9 mouse cellular contexts compared by ENCODE assay signal in the genomic region with DNA sequence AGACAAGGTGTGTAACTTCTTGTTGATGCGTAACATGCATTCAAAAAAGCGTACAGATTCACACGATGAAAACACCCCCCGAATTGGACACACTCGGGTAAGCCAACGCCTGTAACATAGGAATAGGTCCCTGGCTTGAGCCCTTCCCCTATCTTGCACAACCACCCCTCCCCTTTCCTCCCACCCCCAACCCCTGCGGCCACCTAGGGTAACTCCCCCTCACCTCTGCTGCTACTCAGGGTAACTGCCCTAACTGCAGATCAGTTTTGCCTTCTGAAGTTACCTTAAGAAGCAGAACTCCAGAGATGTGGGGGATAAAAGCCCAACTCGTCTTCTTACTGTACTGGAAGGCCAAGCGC. TPM values are rescaled to one million over a fixed set of nuclear protein-coding genes. Genes with fewer than 3 reads are reported as not detected.
A peak's percentile ranks its signal among the peaks of the same experiment; 100 is the strongest.
DNase-seq lines count a peak whose midpoint lies in the region; ATAC-seq lines count a peak whose summit lies in the region.
"Had no signal": no experiment of that assay in that cellular context is flagged by ENCODE, and none has a peak within 500 bp of the region (broad histone marks: within the 10 kb centered on the region; RNA-seq: fewer than 3 reads in every experiment).

No protein-coding gene starts in this region.

- peak overlapping the region; percentile 19; the same call in 1 of the 2 replicates for H3K4me2 ChIP-seq in kidney, embryonic 14.5 days (replicated peaks; ENCODE audit: low read depth, low read length)
- peak overlapping the region; percentile 40 for H3K4me2 ChIP-seq in embryonic facial prominence, embryonic 14.5 days (ENCODE audit: low read depth, low read length)
- H3K4me2 ChIP-seq in hindbrain, embryonic 13.5 days: peak overlapping the region; percentile 23; the same call in 1 of the 2 replicates

- peaks cover 14% of the 10 kb centered on the region for H3K27me3 ChIP-seq in kidney, embryonic 14.5 days (ENCODE audit: control insufficient read depth, insufficient read depth, low read length)
- H3K27me3 ChIP-seq in embryonic facial prominence, embryonic 14.5 days (replicated peaks; ENCODE audit: control insufficient read depth, insufficient read depth, low read length): peaks cover 8% of the 10 kb centered on the region; the same call in 1 of the 2 replicates
- H3K27me3 ChIP-seq in hindbrain, embryonic 13.5 days: 0 out of 2 replicates have a peak, but pooled peaks cover 7% of the 10 kb centered on the region

- no peak overlapping the region for H3K27ac ChIP-seq in kidney, embryonic 14.5 days (ENCODE audit: low read depth, low read length)
- H3K27ac ChIP-seq in embryonic facial prominence, embryonic 14.5 days (replicated peaks; ENCODE audit: low read depth, low read length): no peak overlapping the region
- no peak overlapping the region for H3K27ac ChIP-seq in hindbrain, embryonic 13.5 days

- no peaks in the 10 kb centered on the region for H3K9me3 ChIP-seq in kidney, embryonic 14.5 days (ENCODE audit: control insufficient read depth, low read length)
- no peaks in the 10 kb centered on the region for H3K9me3 ChIP-seq in embryonic facial prominence, embryonic 14.5 days (ENCODE audit: control insufficient read depth, low read length)
- no peaks in the 10 kb centered on the region for H3K9me3 ChIP-seq in hindbrain, embryonic 13.5 days

- WGBS in kidney, embryonic 14.5 days: 8% methylated on average over 9 of the region's 9 CpGs
- WGBS in embryonic facial prominence, embryonic 14.5 days: 14% methylated on average over 9 of the region's 9 CpGs
- 16% methylated on average over 9 of the region's 9 CpGs for WGBS in hindbrain, embryonic 13.5 days

- H3K4me1 ChIP-seq in kidney, embryonic 14.5 days (ENCODE audit: control insufficient read depth, insufficient read depth, low read length): 0 out of 2 replicates have a peak, but pooled peaks cover 3% of the 10 kb centered on the region
- H3K4me1 ChIP-seq in embryonic facial prominence, embryonic 14.5 days (ENCODE audit: control insufficient read depth, insufficient read depth, low read length): peaks cover 3% of the 10 kb centered on the region; the same call in 1 of the 2 replicates
- 0 out of 2 replicates have a peak, but pooled peaks cover 4% of the 10 kb centered on the region for H3K4me1 ChIP-seq in hindbrain, embryonic 13.5 days (replicated peaks)

- no peak for DNase-seq in kidney, adult 11 months
- no peak for DNase-seq in embryonic facial prominence, embryonic 14.5 days (ENCODE audit: low spot score)
- DNase-seq in retina, postnatal 1 day: no peak
- DNase-seq in right cerebral cortex, adult 18-20 months: no peak
- DNase-seq in cerebellum, adult 9-11 months: no peak

- no peak overlapping the region for H3K9ac ChIP-seq in kidney, embryonic 14.5 days (ENCODE audit: low read depth, low read length)
- no peak overlapping the region for H3K9ac ChIP-seq in embryonic facial prominence, embryonic 14.5 days (ENCODE audit: low read depth, low read length)
- H3K9ac ChIP-seq in hindbrain, embryonic 13.5 days: no peak overlapping the region

- H3K4me3 ChIP-seq in kidney, embryonic 14.5 days (ENCODE audit: low read length): no peak overlapping the region
- H3K4me3 ChIP-seq in embryonic facial prominence, embryonic 14.5 days (ENCODE audit: low read depth, low read length): no peak overlapping the region
- H3K4me3 ChIP-seq in hindbrain, embryonic 13.5 days: no peak overlapping the region

- peak; percentile 65 for ATAC-seq in kidney, embryonic 14.5 days (ENCODE audit: low FRiP score, low TSS enrichment)
- no peak for ATAC-seq in embryonic facial prominence, embryonic 14.5 days (ENCODE audit: low read depth)
- no peak for ATAC-seq in hindbrain, embryonic 13.5 days (ENCODE audit: low FRiP score)
- peak; percentile 12; the same call in 1 of the 2 replicates for ATAC-seq in megakaryocyte progenitor cell, adult 5-6 weeks (replicated peaks; ENCODE audit: poor library complexity)

- H3K36me3 ChIP-seq in kidney, embryonic 14.5 days (ENCODE audit: control insufficient read depth, insufficient read depth, low read length): no peaks in the 10 kb centered on the region
- H3K36me3 ChIP-seq in embryonic facial prominence, embryonic 14.5 days (ENCODE audit: control insufficient read depth, insufficient read depth, low read length): no peaks in the 10 kb centered on the region
- H3K36me3 ChIP-seq in hindbrain, embryonic 13.5 days: no peaks in the 10 kb centered on the region

RNA-seq across cellular contexts. Expression of gene Marc1, which starts 39.2 kb away (rescaled TPM):
- 0.28 and 0.41 TPM in 2 replicates for polyA plus RNA-seq in kidney, embryonic 14.5 days (2014; fragmentation: Nextera tagmentation; extraction: Ambion mirVana)
- 0.08 and 0.24 TPM in 2 replicates for polyA plus RNA-seq in embryonic facial prominence, embryonic 14.5 days (2014; fragmentation: Nextera tagmentation; extraction: Ambion mirVana)
- 0.09 and 0.17 TPM in 2 replicates for polyA plus RNA-seq in hindbrain, embryonic 13.5 days (2015; fragmentation: Nextera tagmentation; extraction: Ambion mirVana)
- total RNA-seq in megakaryocyte progenitor cell, adult 5-6 weeks (2015): 0.49 and 0.67 TPM in 2 replicates
- 0.33 TPM in 1 of 2 replicates, not detected in the other for total RNA-seq in megakaryocyte progenitor cell, adult 5-6 weeks (2017)
- total RNA-seq: layer of hippocampus, postnatal 10 days had no signal

RNA-seq across cellular contexts. Expression of gene Hlx, which starts 39.5 kb away (rescaled TPM):
- polyA plus RNA-seq in kidney, embryonic 14.5 days (2014; fragmentation: Nextera tagmentation; extraction: Ambion mirVana): 6.9 and 8.0 TPM in 2 replicates
- 13.7 and 14.4 TPM in 2 replicates for polyA plus RNA-seq in embryonic facial prominence, embryonic 14.5 days (2014; fragmentation: Nextera tagmentation; extraction: Ambion mirVana)
- polyA plus RNA-seq in hindbrain, embryonic 13.5 days (2015; fragmentation: Nextera tagmentation; extraction: Ambion mirVana): 1.2 and 2.9 TPM in 2 replicates
- 11.6 and 14.7 TPM in 2 replicates for total RNA-seq in megakaryocyte progenitor cell, adult 5-6 weeks (2015)
- 10.3 and 15.2 TPM in 2 replicates for total RNA-seq in megakaryocyte progenitor cell, adult 5-6 weeks (2017)

Comparison
In these comparisons a context has a peak if more than half of its experiments do, and no peak if none do; other contexts are left out.
1. ATAC-seq: peak in kidney, embryonic 14.5 days (single experiment) and megakaryocyte progenitor cell, adult 5-6 weeks (single experiment); none in embryonic facial prominence, embryonic 14.5 days (single experiment) and hindbrain, embryonic 13.5 days (single experiment).
2. Peak in every context shown above with its lines, with median percentiles within 50 percentile points of each other: H3K4me2 ChIP-seq.